Mouse (Mus musculus) adipocyte (in vitro differentiated cells): Measurements from ENCODE around the gene Cnksr2.

Experiments
- DNase-seq: peaks from one replicate; pipeline ENCODE4 v3.0.0-alpha.2; 2016; ENCODE audit warnings: low spot score

The Cnksr2 gene

DNA sequence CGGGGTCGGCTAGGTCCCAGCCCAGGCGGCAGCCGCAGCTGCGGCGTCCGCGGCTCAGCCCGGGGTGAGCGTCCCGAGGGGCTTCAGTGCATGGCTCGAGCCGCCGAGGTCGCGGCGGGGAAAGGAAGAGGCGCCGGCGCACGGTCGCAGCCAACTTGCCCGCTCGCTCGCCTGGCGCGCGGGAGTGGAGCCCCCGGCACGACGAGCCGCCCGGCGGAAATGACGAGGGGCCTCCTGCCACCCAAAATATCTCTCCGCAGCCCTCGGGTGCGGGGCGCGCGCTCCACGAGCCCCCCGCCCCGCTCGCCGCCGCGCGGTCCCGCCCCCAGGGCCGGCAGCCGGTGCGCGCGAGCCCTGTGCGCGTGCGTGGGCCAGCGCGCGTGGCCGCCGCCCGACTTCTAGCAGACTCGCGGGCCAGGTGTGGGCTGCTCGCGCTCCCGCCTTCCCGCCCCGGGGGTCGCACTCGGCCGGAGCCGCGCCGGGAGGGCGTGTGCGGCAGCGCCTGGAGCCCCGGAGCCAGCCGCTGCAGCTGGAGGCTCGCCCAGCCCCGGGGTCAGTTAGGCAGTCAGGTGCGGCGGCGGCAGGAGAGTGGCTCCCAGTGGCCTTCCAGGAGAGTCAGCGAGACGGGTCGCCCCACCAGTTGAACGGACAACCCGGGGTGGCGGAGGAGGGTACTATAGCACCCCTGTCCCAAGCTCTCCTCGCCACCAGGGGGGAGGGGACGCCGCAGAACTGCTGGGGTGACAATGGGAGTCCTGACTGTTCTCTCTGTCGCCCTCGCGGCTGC is at the start of gene Cnksr2:
Gene Cnksr2, minus strand, starts transcription at position 238 of the 787 bp plus-strand sequence.
- no peak for DNase-seq

DNA sequence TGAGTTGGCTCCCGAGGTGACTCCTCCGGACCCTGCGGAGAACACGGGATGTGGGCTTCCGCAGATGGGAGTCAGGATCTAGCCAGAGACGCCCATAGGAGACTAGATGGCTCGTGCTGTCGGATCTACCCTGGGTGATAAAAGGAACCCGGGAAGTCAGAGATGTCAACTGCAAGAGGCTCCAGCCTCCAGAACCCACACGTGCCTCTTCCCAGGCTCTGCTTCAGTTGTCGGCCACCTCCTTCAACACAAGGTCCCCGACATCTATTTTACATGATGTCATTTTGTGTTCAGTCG is 698 bp upstream of the Cnksr2 start:
- DNase-seq, result no peak

DNA sequence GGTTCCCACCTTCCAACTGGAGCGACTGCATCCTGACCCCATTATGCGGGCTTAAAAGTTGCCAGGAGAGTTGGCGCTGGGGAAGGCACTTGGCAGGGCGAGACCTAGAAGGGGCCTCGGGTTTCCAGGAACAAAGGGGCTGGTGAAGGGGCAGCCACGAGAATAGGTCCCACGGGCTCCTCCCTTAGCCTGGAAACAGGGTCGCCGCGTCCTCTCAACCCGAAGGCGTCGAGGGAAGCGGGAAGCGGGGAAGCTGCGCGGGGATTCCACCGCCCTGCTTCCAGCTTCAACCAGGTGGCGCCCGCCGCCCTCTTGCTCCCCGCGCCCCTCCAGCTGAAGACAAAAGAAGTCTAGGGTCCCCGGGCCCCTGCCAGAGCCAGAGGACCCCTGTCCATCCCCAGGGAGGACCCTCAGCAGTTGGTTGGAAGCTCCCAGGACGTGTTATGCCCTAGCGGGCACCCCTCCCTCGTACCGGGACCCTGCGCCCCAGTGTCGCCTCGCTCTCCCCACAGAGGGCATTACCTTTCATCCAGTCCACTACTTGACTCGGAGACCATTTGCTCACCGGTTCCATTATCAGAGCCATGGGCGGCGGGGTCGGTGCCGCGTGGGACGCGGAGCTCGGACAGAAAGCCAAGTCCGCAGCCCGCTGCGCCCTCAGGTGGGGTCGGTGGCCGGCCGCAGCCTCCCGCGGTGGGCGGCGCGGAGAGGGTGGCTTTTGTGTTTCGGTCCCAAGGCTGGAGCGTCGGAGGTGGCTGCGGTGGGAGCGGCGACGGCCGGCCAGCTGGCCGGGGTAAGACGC is 638 bp downstream of the Cnksr2 start:
- DNase-seq, result no peak

DNA sequence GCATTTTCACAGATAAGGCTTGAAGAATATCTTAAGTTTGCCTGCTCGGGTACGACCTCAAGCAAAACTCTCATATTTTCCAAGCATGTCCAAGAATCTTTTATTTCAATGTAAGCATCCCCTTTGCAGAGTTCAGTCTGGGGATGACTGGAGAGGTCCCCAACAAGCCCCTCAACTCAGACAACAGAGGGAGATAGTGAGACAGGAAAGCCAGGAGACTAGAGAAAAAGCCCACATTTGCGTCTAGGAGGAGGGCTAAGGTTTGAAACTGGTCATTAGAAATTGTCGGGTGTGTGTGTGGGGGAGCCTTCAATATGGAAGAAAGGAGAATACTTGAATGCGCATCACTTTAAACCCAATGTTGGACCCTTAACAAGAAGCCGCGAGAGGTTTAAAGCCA is 1.4 kb downstream of the Cnksr2 start:
- no peak for DNase-seq

DNA sequence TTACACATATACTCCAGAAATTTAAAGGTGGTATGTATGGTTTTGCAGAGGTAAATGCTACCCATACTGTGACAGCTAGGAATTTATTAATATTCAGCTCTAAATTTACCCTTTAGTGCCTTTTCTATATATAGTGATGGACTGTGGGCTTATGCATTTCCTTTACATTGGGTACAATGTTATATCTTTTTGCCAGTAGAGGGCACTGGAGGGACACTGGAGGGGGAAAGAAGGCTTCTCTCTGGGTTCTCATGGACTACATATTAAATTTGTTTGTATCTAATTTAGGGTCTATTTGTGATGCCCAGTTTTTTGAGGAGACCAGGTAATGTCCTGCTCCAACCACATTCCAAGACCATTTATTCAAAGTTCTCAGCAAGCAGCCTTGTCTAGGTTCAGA is 91.4 kb downstream of the Cnksr2 start:
- DNase-seq, result peak; percentile 7

DNA sequence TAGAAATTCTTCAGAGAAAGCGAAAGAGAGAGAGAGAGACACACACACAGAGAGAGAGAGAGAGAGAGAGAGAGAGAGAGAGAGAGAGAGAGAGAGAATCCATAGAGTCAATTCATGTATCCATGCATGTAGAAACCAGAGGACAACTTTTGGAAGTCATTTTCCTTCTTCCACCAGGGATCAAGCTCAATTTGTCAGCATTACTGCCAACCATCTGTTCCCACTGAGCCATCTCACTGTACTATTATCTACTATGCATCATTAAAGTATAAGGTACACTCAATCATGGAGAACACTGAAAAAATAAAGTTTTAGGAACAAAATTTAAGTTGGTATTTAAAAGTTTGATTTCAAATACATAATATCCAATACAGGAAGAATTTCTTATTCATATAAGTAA is 93.8 kb downstream of the Cnksr2 start:
- no peak for DNase-seq

DNA sequence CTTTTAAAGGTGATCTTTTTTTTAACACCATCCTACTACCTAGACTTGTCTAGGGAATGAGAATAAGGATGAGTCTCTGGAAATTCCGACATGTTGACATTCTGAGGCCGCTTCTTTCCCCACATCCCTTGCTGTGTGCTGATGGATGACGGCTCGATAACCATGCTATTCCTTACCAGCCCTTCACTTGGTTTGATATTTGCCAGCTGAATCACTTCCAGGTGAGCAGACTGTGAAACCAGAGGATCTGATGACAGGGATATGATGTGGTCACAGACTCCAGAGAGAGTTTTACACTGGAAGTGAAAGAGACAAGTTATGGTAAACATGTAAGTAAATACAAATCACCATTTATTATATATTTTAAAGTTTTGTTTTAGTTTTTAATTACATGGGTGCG is 98.0 kb downstream of the Cnksr2 start:
- DNase-seq, result no peak

DNA sequence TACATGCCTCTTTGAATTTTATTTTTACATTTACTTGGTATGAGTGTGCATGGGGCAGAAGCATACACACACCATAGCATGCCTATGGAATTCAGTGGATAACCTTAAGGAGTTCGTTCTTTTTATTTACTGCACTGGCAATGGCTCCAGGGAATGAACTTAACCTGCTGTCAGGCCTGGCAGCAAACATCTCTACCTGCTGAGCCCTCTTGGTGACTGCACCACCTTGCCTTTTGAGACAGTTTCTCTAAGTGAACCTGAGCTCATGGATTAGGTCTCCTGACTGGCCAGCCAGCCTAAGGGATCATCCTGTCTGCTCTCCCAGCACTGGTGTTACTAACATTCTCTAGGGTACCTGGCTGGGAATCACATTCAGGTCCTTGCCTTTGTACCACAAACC is 106.5 kb downstream of the Cnksr2 start:
- no peak for DNase-seq

DNA sequence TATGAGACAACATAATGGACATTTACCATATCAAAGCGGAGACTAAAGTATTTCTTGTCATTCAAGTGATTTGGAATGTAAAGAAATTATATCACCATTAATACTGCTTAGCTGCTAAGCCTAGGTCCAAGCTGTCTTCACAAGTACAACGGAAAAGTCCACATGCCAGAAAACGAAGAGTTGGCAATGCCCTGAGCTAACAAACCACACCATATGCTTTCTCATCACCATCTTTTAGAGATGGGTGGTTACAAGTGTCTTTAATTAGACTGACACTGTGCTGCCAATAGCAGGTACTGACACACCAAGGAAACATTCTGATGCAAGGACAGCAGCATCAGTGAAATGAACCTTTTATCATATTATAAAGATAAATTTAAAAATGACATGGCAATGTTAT is 123.0 kb downstream of the Cnksr2 start:
- no peak for DNase-seq

DNA sequence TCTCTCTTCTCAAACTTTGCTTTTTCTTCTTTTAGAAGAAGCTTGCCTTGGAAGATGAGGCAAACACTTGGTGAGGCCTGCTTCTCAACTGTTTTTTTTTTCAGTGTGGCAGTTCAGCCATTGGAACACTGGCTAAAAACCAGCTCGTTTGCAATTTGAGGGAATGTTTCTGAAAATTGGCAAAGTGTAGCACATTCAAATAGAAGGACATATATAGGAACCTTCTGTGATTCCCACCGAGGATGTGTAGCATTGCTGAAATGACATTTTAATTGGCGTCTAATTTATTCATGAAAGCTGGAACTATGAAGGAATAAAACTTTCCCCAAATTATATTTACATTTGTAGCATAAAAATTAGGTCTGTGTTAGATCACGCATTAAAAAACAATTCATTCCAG is 213.1 kb downstream of the Cnksr2 start:
- DNase-seq, result no peak

DNA sequence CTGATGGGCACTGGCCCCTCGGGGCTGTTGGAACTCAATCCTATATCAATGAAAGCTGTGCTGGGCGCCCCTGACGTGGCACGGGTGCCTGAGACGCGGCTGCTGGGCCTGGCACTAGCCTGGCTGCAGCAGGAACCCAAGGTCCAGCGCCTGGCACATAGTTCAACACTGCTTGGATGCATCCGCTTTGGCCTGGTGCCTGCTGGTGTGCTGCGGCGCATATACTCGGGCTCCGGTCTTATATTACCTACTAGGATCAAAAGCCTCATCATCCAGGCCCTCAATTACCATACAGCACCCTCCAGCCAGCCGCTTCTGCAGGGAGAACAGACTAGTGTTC is 224.2 kb downstream of the Cnksr2 start:
- DNase-seq, result no peak

DNA sequence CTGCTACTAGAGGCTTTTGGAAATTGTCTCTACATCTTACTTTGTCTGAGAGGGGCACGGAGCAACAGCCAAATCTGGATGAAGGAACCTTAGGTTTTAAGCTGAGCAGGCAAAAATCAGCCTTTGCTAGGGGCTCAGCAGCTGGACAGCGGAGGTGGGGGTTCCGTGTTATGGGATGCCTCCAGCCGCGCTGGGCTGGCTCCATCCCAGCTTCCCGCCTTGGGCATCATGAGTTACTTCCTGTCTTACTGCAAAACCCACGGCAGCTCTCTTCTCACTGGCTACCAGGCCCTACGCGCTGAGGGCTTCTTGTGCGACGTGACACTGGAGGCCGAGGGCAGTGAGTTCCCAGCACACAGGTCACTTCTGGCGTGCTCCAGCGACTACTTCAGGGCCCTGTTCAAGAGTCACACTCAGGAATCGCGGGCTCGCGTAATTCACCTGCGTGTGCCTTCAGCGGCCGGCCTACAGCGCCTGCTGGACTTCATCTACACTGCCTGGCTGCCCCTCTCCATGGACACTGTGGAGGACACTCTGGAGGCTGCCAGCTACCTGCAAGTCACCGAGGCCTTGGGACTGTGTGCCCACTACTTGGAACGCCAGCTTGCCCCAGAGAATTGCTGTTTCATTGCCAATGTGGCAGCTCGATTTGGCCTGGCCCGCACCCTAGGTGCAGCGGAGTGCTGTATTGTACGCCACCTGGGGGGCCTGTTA is 224.7 kb downstream of the Cnksr2 start, which contains the start of gene Klhl34:
Gene Klhl34, plus strand, starts transcription at position 229 of the 714 bp plus-strand sequence.
- no peak for DNase-seq

DNA sequence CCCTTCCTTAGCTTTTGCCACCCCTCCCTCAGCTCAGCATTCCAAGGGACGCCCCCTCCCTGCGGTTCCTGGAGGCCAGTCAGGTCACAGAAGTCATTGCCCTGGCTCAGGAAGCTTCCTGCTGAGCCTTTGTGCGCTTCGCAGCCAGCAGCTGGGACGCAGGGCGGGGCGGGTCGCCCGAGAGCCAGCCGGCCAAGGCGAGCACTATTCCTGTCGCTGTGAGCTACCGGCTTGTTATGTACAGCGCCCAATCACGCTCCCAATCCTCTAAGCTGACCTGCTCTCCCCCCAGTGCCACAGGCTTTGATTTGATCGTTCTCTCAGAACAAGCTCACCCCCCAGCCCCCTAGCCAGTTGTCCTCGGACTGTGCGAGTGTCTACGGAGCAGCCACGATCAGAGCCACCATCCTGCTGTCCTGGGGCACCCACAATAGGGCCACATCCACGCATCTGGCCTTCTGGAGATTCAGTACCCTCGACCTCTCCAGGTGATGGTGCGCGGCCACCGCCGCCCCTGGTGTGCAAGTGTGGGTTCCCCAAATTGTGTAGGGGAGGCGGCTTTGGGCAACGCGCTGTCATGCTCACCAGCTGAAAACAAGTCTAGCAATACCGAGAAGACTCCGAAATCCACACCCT is 225.4 kb downstream of the Cnksr2 start:
- no peak for DNase-seq

DNA sequence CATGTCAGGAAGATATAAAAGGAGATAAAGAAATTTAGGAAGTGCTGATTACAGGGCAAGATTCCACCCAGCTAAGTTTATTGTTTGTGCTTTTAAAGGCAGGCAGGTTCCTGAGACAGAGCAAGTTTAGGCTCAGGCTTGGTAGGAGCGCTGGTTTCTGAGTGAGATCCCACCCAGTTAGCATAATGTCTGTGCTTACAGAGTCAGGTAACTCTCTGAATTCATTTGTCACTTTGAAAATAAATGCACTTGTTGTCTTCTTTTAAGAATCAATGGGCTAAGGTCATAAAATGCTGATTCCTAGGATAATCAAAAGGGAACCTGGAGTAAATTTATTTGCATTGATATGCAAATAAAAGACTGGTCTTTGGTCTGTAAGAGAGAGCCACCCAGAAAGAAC is 233.4 kb downstream of the Cnksr2 start:
- DNase-seq, result no peak

DNA sequence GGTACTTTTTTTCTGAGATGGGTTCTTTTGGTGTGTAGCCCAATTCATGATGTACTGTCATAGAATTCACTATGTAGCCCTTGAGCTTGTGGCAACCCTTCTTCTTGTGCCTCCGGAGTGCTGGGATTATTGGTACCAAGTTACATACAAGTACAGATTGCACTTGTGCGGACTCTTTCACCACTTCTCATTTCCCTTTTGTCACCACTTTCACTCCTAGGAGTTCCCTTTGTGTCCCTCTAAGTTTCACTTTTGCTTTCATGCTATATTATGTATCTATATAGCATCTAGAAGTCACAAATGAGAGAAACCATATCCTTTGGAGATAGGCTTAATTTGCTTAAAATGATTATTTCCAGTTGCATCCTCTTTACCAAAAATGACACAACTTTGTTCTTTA is 241.4 kb downstream of the Cnksr2 start:
- no peak for DNase-seq
